Mouse (Mus musculus) ZHBTc4 (cell line): Measurements from ENCODE around the gene Nfix.

Source experiments
- DNase-seq: peaks from one replicate; pipeline ENCODE4 v3.0.0-alpha.2; 2011; ENCODE audit warnings: low read depth, low spot score

The Nfix gene

GRCm38 (mm10) chr8:84798446-84799135 lies 1.6 kb downstream of the Nfix start:
- DNase-seq = no peak

DNA sequence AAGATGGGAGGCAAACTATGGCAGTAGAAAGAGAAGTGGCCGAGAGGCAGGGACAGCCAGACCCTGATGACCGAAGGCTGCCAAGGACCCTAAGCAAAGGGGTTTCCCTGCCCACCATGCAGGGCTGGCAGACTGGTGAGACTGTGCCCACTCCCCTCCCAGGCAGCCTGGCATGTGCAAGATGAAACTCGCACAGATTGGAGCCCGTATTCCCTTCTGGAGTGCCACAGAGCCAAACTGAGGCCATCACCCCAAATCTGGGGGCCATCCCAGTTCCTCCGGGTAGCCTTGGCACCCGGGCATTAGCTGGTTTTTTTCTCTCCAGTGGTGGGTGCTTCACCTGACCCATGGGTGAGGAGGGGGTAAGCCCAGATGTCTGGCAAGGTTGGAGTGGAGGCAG lies 2.2 kb downstream of the Nfix start:
- DNase-seq = no peak

GRCm38 (mm10) chr8:84797256-84797797 lies 2.8 kb downstream of the Nfix start:
- DNase-seq = no peak

- DNase-seq = no peak
Observed at GRCm38 (mm10) chr8:84794486-84794885, 5.7 kb downstream of the Nfix start.

- no peak for DNase-seq
Observed at GRCm38 (mm10) chr8:84793791-84794485, 6.2 kb downstream of the Nfix start.

- no peak for DNase-seq
Observed at GRCm38 (mm10) chr8:84793134-84793533, 7.0 kb downstream of the Nfix start.

DNA sequence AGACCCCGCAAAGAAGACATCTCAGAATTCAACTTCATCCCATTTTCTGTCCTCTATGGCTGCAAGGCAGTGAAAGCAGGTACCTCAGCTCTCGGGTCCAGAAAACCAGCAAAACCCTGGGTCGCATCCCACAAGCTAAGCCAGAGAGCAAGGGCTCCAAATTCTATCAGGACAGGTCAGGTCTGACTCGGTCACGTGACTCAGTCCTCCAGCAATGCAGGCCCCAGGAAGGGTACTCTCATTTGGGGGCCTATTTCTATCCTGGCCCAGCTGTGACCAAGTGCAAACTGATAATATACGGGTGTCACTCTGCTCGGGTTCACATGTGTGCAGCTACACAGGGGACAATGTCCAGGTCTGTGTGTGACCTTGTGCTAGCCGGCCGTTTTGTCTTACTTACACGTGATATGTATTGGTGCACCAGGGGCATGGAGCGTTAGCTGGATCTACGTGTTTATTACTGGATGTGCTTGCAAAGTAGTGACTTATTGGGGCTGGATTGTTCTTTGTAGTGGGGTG lies 7.7 kb downstream of the Nfix start:
- DNase-seq = no peak

DNA sequence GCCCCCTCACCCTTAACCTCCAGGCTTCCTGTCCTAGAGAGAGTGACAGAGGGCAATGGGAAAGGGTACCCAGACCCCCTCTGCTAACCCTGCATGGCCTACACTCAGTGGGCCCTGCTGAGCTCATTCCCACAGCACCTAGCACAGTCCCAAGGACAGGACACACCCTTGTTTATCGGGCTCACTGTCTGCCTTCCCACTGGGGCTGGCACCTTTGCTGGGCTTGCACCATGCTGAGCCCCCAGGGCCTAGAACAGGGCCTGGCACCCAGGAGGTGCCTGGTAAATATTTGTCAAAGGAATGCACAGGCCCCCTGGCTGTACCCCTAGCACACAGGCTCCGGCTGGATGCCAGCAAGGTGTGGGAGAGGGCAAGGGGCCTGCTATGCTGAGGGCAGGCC lies 9.6 kb downstream of the Nfix start:
- DNase-seq = no peak

DNA sequence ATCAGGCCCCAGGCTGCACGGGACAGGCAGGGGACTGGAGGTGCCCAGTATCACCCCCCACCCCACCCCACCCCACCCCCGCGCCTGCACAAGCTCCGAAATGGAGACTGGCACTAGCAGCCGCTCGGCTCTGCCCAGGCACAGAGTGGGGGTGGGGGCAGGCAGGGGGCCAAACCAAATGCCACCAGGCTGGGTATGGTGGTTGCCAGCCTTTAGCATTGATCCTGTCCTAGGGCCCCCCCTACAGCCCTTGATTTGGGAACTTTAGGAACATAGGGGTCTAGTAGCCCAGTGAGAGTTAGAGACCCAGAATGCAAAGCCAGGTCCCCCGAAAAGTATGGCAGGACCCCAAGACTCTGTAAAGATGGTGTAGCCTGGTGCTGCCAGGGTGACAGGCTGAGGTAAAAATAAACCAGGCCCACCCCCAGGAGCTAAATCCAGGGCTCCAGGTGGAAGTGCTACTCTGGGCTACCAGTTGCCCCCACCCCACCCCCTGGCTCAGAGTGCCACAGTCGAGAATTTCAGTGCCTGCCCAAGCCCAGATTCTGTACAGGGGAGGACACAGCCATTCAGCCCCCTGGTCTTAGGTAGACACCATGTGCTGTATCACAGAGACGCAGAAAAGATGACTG lies 10.2 kb downstream of the Nfix start:
- DNase-seq = no peak

DNA sequence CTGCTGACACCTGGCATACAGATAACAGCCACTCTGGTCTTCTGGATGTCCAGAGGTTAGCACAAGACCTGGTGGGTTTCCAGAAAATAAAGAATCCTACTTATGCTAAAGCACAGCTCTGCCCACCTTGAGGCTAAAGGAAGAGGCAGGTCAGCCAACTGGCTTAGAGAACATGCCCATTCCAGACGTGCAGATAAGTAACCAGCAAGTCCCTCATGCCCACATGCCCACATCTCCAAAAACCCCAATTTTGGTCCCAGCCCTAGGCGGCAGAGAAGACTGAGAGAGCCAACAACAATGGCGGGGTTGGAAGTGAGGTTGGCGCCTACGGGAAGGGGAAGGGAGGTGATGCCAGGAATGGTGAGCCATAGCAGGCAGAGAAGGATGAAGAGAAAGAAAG lies 10.8 kb downstream of the Nfix start:
- DNase-seq = no peak

DNA sequence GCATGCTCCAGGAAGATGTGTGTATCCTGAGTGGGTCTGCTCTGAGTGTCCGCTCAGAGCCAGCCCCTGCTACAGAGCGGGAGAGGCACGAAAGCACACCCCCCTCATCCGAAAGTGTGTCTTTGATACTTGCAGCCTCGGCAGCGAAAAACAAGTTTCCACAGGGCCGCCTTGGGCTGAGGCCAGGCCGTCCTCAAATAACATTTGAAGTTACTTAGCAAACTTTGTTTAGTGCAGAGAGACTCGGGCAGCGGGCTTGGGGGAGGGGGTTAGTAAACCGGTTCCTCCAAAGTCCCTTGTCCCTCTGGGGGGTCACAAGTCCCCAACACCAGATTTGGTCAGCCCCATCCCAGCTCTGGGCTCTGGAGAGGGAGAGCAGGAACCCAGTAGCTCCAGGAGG lies 11.2 kb downstream of the Nfix start:
- no peak for DNase-seq

GRCm38 (mm10) chr8:84787523-84788302 lies 12.4 kb downstream of the Nfix start:
- no peak for DNase-seq

DNA sequence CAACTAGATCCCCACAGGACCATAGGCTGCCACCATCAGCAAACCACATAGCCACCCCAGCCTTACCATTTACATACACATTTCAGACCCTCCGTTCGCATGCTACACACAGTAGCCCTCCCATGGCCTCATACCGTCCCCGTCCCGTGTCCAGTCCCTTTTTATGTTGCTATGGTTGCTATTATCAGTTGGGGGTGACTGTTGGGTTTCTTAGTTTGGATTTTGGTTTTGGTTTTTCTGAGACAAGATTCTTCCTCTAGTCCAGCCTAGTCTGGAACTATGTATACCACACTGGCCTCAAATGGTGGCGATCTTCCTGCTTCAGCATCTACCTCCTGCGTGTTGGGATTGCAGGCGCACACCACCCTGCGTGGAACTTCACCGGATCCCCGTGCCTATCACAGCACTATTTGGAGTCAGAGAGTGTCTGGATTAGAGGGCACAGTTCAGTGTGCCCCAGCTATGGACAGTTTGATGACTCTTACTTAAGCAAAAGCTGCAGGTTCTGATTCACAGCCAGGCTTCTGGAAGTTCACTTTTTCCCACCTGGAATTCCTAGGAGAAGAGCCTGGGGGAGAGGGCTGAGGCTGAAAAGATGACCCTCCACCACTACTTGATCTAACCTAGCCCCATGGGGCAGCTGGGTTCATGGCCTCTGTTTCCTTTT lies 13.2 kb downstream of the Nfix start:
- no peak for DNase-seq

DNA sequence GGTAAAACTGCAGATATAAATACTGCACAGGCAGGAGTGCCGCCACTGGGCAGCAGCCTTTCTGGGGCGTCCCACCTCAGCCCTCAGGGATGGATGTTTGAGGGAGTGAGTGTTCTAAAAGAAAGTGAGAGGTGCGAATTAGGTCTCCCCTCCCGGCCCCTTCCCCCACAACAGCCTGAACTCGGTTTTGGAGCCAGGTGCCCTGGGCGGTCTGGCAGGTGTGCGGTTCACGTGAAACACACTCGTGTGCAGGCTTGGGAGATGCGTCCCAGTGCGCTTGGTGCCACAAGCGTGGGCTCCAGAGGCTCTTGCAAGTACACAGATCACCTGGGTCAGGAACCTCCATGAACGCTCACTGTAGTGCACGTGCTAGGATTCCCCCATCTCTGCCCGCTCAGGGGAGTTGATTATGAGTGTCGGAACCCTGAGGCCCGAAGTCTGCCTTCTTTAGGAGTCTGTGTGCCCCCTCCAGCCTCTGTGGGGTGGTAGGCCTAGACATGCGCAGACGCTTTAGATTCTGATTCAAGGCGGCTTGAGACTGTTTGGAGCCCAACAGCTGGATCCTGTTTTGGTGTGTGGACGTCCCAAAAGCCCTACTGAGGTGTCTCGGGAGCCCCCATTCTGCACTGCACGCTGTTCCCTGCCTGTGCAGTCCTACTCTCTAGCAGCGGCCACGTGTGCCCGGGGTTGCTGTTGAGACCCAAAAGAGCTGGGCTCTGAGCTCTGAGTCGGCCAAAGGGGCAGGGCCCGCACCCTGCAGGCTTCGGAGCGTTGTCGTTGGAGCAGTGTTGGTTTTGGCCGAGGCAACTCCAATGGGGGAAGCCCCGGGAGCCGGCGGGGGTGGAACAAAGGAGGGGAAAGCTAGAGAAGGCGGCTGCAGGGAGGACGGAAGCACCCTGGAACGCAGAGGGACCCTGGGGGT lies 14.1 kb downstream of the Nfix start:
- DNase-seq = peak; percentile 65

DNA sequence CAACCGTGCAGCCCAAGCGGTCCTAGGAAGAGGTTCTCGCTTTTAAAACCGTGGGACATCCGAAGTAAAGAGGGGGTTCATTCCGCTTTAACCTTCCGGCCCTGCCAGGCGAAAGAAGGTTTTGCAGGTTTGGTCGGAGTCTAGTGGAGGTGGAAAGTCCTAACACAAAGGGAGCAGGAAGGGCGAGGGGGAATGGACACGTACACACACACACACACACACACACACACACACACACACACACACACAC lies 14.7 kb downstream of the Nfix start:
- no peak for DNase-seq

- DNase-seq = peak; percentile 73
Observed at GRCm38 (mm10) chr8:84784681-84785505, 15.3 kb downstream of the Nfix start.

DNA sequence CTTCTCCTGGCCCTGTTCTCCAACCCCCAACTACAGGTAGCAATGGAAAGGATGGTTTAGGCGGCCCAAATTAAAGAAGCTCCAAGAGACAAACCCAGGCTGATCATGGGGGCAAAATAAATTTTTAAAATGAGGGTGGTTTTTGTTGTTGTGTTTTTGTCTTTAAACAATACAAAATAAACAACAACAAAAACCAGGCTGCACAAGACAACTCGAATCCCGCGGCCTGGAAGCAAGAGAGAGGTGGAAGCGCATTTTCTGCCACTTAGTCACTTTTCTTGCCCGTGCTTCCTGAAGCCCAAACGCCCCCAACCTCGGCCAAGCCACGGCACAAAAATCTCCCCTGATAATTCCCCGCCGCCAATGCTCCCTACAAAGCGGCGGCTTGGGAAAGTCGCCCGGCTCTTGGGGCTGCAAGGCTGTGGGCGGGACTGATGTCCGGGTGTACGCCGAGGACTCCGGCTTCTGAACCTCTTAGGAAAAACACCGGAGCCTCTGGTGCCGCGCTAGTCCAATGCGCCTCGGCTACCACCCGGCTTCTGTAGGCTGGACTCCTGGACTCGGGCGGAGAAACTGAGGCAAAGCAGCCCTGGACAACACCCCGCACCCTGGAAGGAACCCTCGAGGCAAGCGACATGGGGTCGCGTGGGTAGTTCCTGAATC lies 16.1 kb downstream of the Nfix start:
- DNase-seq = peak; percentile 56

GRCm38 (mm10) chr8:84783198-84783918 lies 16.8 kb downstream of the Nfix start:
- no peak for DNase-seq
